Mouse (Mus musculus): ENCODE results near the gene Col25a1. TPM values are rescaled to one million over a fixed set of nuclear protein-coding genes. Genes with fewer than 3 reads are reported as not detected.

The Col25a1 gene
- polyA plus RNA-seq, 1 experiment: 3.7 TPM

- Histone ChIP-seq H3K27me3 (ENCODE audit: control insufficient read depth, insufficient read depth, low read length) (no peaks in the 10 kb centered on the region), H3K4me3 (replicated peaks; ENCODE audit: insufficient read depth, low read depth, low read length) (no peak overlapping the region), H3K4me1 (ENCODE audit: control insufficient read depth, insufficient read depth, low read length) (no peaks in the 10 kb centered on the region), H3K27ac (ENCODE audit: insufficient read depth, low read length) (no peak overlapping the region)
- 52% methylated on average over 6 of the region's 6 CpGs for whole genome bisulfite sequencing
- no peak for DNase-seq
- TF ChIP-seq POLR2A (IDR thresholded peaks at IDR 0.05; ENCODE audit: borderline replicate concordance, insufficient read depth, low read length) (no peak), CTCF (IDR thresholded peaks at IDR 0.05; ENCODE audit: borderline replicate concordance, insufficient read depth, low read depth, low read length) (no peak)
Observed at GRCm38 (mm10) chr3:130350161-130350560, 218.9 kb downstream of the Col25a1 start.

- WGBS: 62% methylated on average over 4 of the region's 4 CpGs
- H3K4me1 ChIP-seq (ENCODE audit: control insufficient read depth, insufficient read depth, low read length): no peaks in the 10 kb centered on the region
- H3K4me3 ChIP-seq (replicated peaks; ENCODE audit: insufficient read depth, low read depth, low read length): no peak overlapping the region
Observed at GRCm38 (mm10) chr3:130354399-130355039, 223.2 kb downstream of the Col25a1 start.

DNA sequence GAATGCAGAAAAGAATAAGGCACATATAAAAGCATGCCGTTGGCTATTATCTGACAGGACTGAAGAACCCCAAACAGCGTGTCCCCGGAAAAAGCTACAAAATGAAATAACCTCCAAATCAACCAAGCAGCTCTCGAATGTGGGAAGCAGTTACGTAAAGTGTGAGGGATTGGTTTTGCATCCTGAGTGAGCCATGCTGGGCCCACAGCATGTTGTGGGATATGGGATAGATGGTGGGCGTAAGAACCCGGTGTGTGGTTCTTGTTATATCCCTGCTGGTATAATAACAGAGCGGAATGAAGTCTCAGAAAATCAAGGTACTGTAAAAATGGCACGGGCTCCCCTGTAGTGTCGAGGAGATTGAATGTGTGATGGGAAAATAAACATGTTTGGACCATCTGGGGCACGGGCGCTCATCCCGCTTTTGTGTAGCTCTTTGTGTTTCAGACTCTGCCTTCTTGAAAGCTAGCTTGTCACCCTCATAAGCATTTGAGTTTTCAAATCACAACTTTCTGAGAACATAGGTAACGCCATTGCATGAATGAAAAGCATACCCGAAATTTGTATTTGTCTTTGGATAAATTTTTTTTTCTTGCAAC lies 225.4 kb downstream of the Col25a1 start:
- WGBS: 73% methylated on average over 15 of the region's 15 CpGs
- Histone ChIP-seq H3K27me3 (ENCODE audit: control insufficient read depth, insufficient read depth, low read length) (no peaks in the 10 kb centered on the region), H3K4me3 (replicated peaks; ENCODE audit: insufficient read depth, low read depth, low read length) (no peak overlapping the region), H3K27ac (ENCODE audit: insufficient read depth, low read length) (no peak overlapping the region), H3K4me1 (ENCODE audit: control insufficient read depth, insufficient read depth, low read length) (no peaks in the 10 kb centered on the region)
- no peak for DNase-seq
- no peak for TF ChIP-seq CTCF (IDR thresholded peaks at IDR 0.05; ENCODE audit: borderline replicate concordance, insufficient read depth, low read depth, low read length)
- no peak for TF ChIP-seq POLR2A (IDR thresholded peaks at IDR 0.05; ENCODE audit: borderline replicate concordance, insufficient read depth, low read length)

More at GRCm38 (mm10) chr3:130354399-130355039, 223.2 kb downstream of the Col25a1 start:
- Histone ChIP-seq H3K27me3 (ENCODE audit: control insufficient read depth, insufficient read depth, low read length) (no peaks in the 10 kb centered on the region), H3K27ac (ENCODE audit: insufficient read depth, low read length) (no peak overlapping the region)
- TF ChIP-seq CTCF (IDR thresholded peaks at IDR 0.05; ENCODE audit: borderline replicate concordance, insufficient read depth, low read depth, low read length): no peak
- TF ChIP-seq POLR2A (IDR thresholded peaks at IDR 0.05; ENCODE audit: borderline replicate concordance, insufficient read depth, low read length): no peak
- DNase-seq: no peak

GRCm38 (mm10) chr3:130360813-130361212 lies 229.5 kb downstream of the Col25a1 start:
- TF ChIP-seq CTCF (IDR thresholded peaks at IDR 0.05; ENCODE audit: borderline replicate concordance, insufficient read depth, low read depth, low read length) (no peak), POLR2A (IDR thresholded peaks at IDR 0.05; ENCODE audit: borderline replicate concordance, insufficient read depth, low read length) (no peak)
- 85% methylated on average over 7 of the region's 7 CpGs for WGBS
- Histone ChIP-seq H3K4me3 (replicated peaks; ENCODE audit: insufficient read depth, low read depth, low read length) (no peak overlapping the region), H3K27ac (ENCODE audit: insufficient read depth, low read length) (no peak overlapping the region), H3K27me3 (ENCODE audit: control insufficient read depth, insufficient read depth, low read length) (no peaks in the 10 kb centered on the region), H3K4me1 (ENCODE audit: control insufficient read depth, insufficient read depth, low read length) (no peaks in the 10 kb centered on the region)
- DNase-seq: no peak

DNA sequence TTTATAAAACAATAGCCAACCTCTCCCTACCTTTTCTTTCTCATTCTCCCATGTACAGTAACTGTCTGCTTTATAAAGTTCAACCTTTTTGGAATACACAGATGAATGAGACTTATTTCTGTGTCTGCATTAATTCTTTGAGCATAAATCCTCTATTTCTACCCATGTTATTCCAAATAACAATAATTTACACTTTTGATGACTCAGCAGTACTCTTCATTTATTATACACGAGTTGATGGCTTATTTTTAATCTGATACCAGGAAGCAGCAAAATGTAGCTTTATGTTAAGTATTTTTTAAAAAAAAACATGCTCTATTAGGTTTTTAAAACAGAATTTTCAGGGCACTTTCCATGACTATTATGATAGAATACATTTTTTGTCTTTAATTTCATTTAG lies 230.6 kb downstream of the Col25a1 start:
- H3K27ac ChIP-seq (ENCODE audit: insufficient read depth, low read length): no peak overlapping the region
- no peak for TF ChIP-seq POLR2A (IDR thresholded peaks at IDR 0.05; ENCODE audit: borderline replicate concordance, insufficient read depth, low read length)
- no peak for TF ChIP-seq CTCF (IDR thresholded peaks at IDR 0.05; ENCODE audit: borderline replicate concordance, insufficient read depth, low read depth, low read length)
- DNase-seq: no peak
- no peaks in the 10 kb centered on the region for H3K27me3 ChIP-seq (ENCODE audit: control insufficient read depth, insufficient read depth, low read length)
- H3K4me3 ChIP-seq (replicated peaks; ENCODE audit: insufficient read depth, low read depth, low read length): no peak overlapping the region
- WGBS: 60% methylated on average over 1 of the region's 1 CpGs
- no peaks in the 10 kb centered on the region for H3K4me1 ChIP-seq (ENCODE audit: control insufficient read depth, insufficient read depth, low read length)

- 87% methylated on average over 7 of the region's 7 CpGs for WGBS
- peak in 1 of 2 experiments; percentile 41 for DNase-seq
- TF ChIP-seq CTCF (IDR thresholded peaks at IDR 0.05; ENCODE audit: borderline replicate concordance, insufficient read depth, low read depth, low read length) (no peak), POLR2A (IDR thresholded peaks at IDR 0.05; ENCODE audit: borderline replicate concordance, insufficient read depth, low read length) (no peak)
- Histone ChIP-seq H3K27ac (ENCODE audit: insufficient read depth, low read length) (no peak overlapping the region), H3K4me1 (ENCODE audit: control insufficient read depth, insufficient read depth, low read length) (no peaks in the 10 kb centered on the region), H3K4me3 (replicated peaks; ENCODE audit: insufficient read depth, low read depth, low read length) (no peak overlapping the region), H3K27me3 (ENCODE audit: control insufficient read depth, insufficient read depth, low read length) (no peaks in the 10 kb centered on the region)
Observed at GRCm38 (mm10) chr3:130362797-130363367, 231.6 kb downstream of the Col25a1 start.

GRCm38 (mm10) chr3:130366917-130367610 lies 235.8 kb downstream of the Col25a1 start:
- H3K27ac ChIP-seq (ENCODE audit: insufficient read depth, low read length): no peak overlapping the region
- no peak for DNase-seq
- no peaks in the 10 kb centered on the region for H3K4me1 ChIP-seq (ENCODE audit: control insufficient read depth, insufficient read depth, low read length)
- TF ChIP-seq CTCF (IDR thresholded peaks at IDR 0.05; ENCODE audit: borderline replicate concordance, insufficient read depth, low read depth, low read length) (no peak), POLR2A (IDR thresholded peaks at IDR 0.05; ENCODE audit: borderline replicate concordance, insufficient read depth, low read length) (no peak)
- 78% methylated on average over 8 of the region's 8 CpGs for WGBS
- no peaks in the 10 kb centered on the region for H3K27me3 ChIP-seq (ENCODE audit: control insufficient read depth, insufficient read depth, low read length)
- no peak overlapping the region for H3K4me3 ChIP-seq (replicated peaks; ENCODE audit: insufficient read depth, low read depth, low read length)
